8 mouse cellular contexts compared by ENCODE assay signal in genomic region chr15:9073067-9073608, GRCm38 (mm10). TPM values are rescaled to one million over a fixed set of nuclear protein-coding genes. Genes with fewer than 3 reads are reported as not detected.
A peak's percentile ranks its signal among the peaks of the same experiment; 100 is the strongest.
DNase-seq lines count a peak whose midpoint lies in the region; ATAC-seq and TF ChIP-seq lines count a peak whose summit lies in the region.

No protein-coding gene starts in this region.

- in situ Hi-C loops in ES-E14 (cut with MboI; ENCODE audit: low sequenced_read_pairs in 2 of 2, unreplicated experiment in 2 of 2), result no loop called here

- no peak for DNase-seq in heart, embryonic 10.5 days (ENCODE audit: low spot score)
- DNase-seq in heart, postnatal 4 days, result no peak
- DNase-seq in ES-E14 (ENCODE audit: low read depth, low spot score), result no peak
- DNase-seq in liver, embryonic 13.5 days, result no peak
- no peak for DNase-seq in embryo, embryonic 10 days (ENCODE audit: low spot score)
- no peak for DNase-seq in cerebellum, adult 8-10 months
- DNase-seq in gastrocnemius, postnatal 10 days, result no peak

- H3K9me3 ChIP-seq in heart, embryonic 10.5 days, result no peaks in the 10 kb centered on the region
- no peaks in the 10 kb centered on the region for H3K9me3 ChIP-seq in ES-E14 (ENCODE audit: control insufficient read depth, insufficient read depth, low read depth, low read length)
- no peaks in the 10 kb centered on the region for H3K9me3 ChIP-seq in forebrain, embryonic 15.5 days
- no peaks in the 10 kb centered on the region for H3K9me3 ChIP-seq in liver, embryonic 13.5 days (replicated peaks)

- peak overlapping the region; percentile 60 for H3K4me2 ChIP-seq in forebrain, embryonic 15.5 days (replicated peaks)
- H3K4me2 ChIP-seq in liver, embryonic 13.5 days, result peak overlapping the region; percentile 81

- H3K4me3 ChIP-seq in heart, embryonic 10.5 days, result peak overlapping the region; percentile 99
- H3K4me3 ChIP-seq in ES-E14 (ENCODE audit: insufficient read depth in 1 of 2, low read depth in 1 of 2, low read length in 2 of 2, poor library complexity in 1 of 2, severe bottlenecking in 1 of 2), result peak overlapping the region in 1 of 2 experiments; percentile 86; a peak in 1 of 4 replicates
- 0 out of 2 replicates have a peak overlapping the region, but pooled peaks have one; percentile 76 for H3K4me3 ChIP-seq in forebrain, embryonic 15.5 days
- H3K4me3 ChIP-seq in liver, embryonic 13.5 days (replicated peaks), result peak overlapping the region; percentile 99

- 22% methylated on average over 12 of the region's 12 CpGs for WGBS in heart, embryonic 10.5 days
- 55% methylated on average over 12 of the region's 12 CpGs for WGBS in forebrain, embryonic 15.5 days
- WGBS in liver, embryonic 13.5 days (ENCODE audit: insufficient replicate concordance), result 8% methylated on average over 12 of the region's 12 CpGs

- peak overlapping the region; percentile 99 for H3K27ac ChIP-seq in heart, embryonic 10.5 days
- H3K27ac ChIP-seq in ES-E14 (ENCODE audit: insufficient read depth, low read depth, low read length, poor library complexity, severe bottlenecking), result no peak overlapping the region
- H3K27ac ChIP-seq in forebrain, embryonic 15.5 days (replicated peaks), result no peak overlapping the region
- H3K27ac ChIP-seq in liver, embryonic 13.5 days, result peak overlapping the region; percentile 100

- H3K27me3 ChIP-seq in heart, embryonic 10.5 days (ENCODE audit: insufficient read depth, poor library complexity, severe bottlenecking), result no peaks in the 10 kb centered on the region
- no peaks in the 10 kb centered on the region for H3K27me3 ChIP-seq in forebrain, embryonic 15.5 days
- H3K27me3 ChIP-seq in liver, embryonic 13.5 days, result no peaks in the 10 kb centered on the region

- no peaks in the 10 kb centered on the region for H3K36me3 ChIP-seq in heart, embryonic 10.5 days
- H3K36me3 ChIP-seq in ES-E14 (ENCODE audit: control insufficient read depth, insufficient read depth, low read length, poor library complexity, severe bottlenecking), result no peaks in the 10 kb centered on the region
- no peaks in the 10 kb centered on the region for H3K36me3 ChIP-seq in forebrain, embryonic 15.5 days
- peaks cover 22% of the 10 kb centered on the region for H3K36me3 ChIP-seq in liver, embryonic 13.5 days

- no peak overlapping the region for H3K9ac ChIP-seq in ES-E14 (ENCODE audit: insufficient read depth, low read depth, low read length, poor library complexity, severe bottlenecking)
- H3K9ac ChIP-seq in forebrain, embryonic 15.5 days (replicated peaks), result no peak overlapping the region
- peak overlapping the region; percentile 100 for H3K9ac ChIP-seq in liver, embryonic 13.5 days

- peaks cover 50% of the 10 kb centered on the region for H3K4me1 ChIP-seq in heart, embryonic 10.5 days
- H3K4me1 ChIP-seq in ES-E14 (ENCODE audit: control insufficient read depth in 2 of 2, insufficient read depth in 2 of 2, low read length in 2 of 2, poor library complexity in 1 of 2), result peaks cover 2 to 8% of the 10 kb centered on the region in 2 experiments
- H3K4me1 ChIP-seq in forebrain, embryonic 15.5 days, result peaks cover 41% of the 10 kb centered on the region
- H3K4me1 ChIP-seq in liver, embryonic 13.5 days (replicated peaks), result peaks cover 57% of the 10 kb centered on the region

- ATAC-seq in forebrain, embryonic 15.5 days (replicated peaks), result no peak
- no peak for ATAC-seq in liver, embryonic 13.5 days (ENCODE audit: low read depth)

TF ChIP-seq in ES-E14, 5 proteins besides CTCF, POLR2A, EP300 and RAD21:
- TF ChIP-seq ZNF384 (IDR thresholded peaks at IDR 0.05; ENCODE audit: low read depth, low read length) (peak; percentile 65; the same call in 1 of the 2 replicates), CHD2 (IDR thresholded peaks at IDR 0.05; ENCODE audit: low read depth, low read length) (no peak)

RNA-seq across cellular contexts. Expression of gene Nadk2, which starts 2.1 kb away (rescaled TPM):
- polyA plus RNA-seq in heart, embryonic 10.5 days (2016; fragmentation: Nextera tagmentation; extraction: Ambion mirVana), result 54.9 and 61.9 TPM in 2 replicates
- total RNA-seq in heart, postnatal 4 days (2021), result 10 to 100 TPM; 48.8 to 50.5 TPM
- total RNA-seq in ES-E14 (2012; rRNA removed), result 48.3 and 64.5 TPM in 2 replicates
- polyA plus RNA-seq in forebrain, embryonic 15.5 days (2015; fragmentation: Nextera tagmentation; extraction: Ambion mirVana), result 19.6 and 23.1 TPM in 2 replicates
- 103 and 120 TPM in 2 replicates for polyA plus RNA-seq in liver, embryonic 13.5 days (2015; fragmentation: Nextera tagmentation; extraction: Ambion mirVana)
- total RNA-seq in gastrocnemius, postnatal 10 days (2021), result 10 to 100 TPM; 24.0 to 26.6 TPM

Comparison
In these comparisons a context has a peak if more than half of its experiments do, and no peak if none do; other contexts are left out.
1. H3K27ac ChIP-seq: peak in heart, embryonic 10.5 days (single experiment) and liver, embryonic 13.5 days (single experiment); none in ES-E14 (single experiment) and forebrain, embryonic 15.5 days (single experiment).